In the genomic region with DNA sequence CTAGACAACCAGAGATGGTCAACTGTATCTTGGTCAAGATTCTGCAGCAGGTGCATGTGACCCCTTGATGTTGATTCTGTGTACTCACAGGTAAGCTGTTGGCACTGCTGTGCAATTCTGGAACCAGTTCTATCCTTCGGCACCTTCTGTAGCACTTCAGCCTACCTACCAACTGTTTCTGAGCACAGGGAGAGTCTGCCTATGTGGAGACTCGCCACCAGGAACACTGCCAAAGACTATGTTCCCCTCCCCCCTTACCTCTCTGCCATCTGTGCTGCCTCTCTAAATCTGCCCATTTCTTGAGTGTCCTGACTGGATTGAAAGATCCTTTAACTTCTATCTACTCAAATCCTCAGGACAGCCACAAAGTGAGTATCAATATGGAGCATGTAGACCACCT, we compare ENCODE assay signal across 27 mouse cellular contexts. TPM values are rescaled to one million over a fixed set of nuclear protein-coding genes. Genes with fewer than 3 reads are reported as not detected.
DNase-seq lines count a peak whose midpoint lies in the region; TF ChIP-seq lines count a peak whose summit lies in the region.
"Had no signal": no experiment of that assay in that cellular context is flagged by ENCODE, and none has a peak within 500 bp of the region (broad histone marks: within the 10 kb centered on the region; RNA-seq: fewer than 3 reads in every experiment).

No protein-coding gene starts in this region.

- TF ChIP-seq POLR2A in cortical plate, adult 2 months (IDR thresholded peaks at IDR 0.05; ENCODE audit: extremely low read depth, insufficient read depth, low read length): no peak

- no peak overlapping the region for H3K4me3 ChIP-seq in cortical plate, adult 2 months (ENCODE audit: insufficient read depth, low read length)
- H3K4me3 ChIP-seq: embryonic facial prominence, embryonic 10.5 days; forebrain, embryonic 12.5 days; kidney, embryonic 15.5 days; limb, embryonic 13.5 days; midbrain, embryonic 12.5 days; neural tube, embryonic 12.5 days; stomach, embryonic 15.5 days had no signal

- H3K27ac ChIP-seq in cortical plate, adult 2 months (ENCODE audit: insufficient read depth, low read length): peak overlapping the region; percentile 92
- H3K27ac ChIP-seq: embryonic facial prominence, embryonic 10.5 days; forebrain, embryonic 12.5 days; kidney, embryonic 15.5 days; limb, embryonic 13.5 days; liver, embryonic 14.5 days; midbrain, embryonic 12.5 days; neural tube, embryonic 12.5 days; stomach, embryonic 15.5 days had no signal

- TF ChIP-seq CTCF in cortical plate, adult 2 months (IDR thresholded peaks at IDR 0.05; ENCODE audit: extremely low read depth, insufficient read depth, low read length): no peak

- peaks cover 27% of the 10 kb centered on the region for H3K4me1 ChIP-seq in cortical plate, adult 2 months (ENCODE audit: control insufficient read depth, insufficient read depth, low read length)
- H3K4me1 ChIP-seq: neural tube, embryonic 12.5 days; stomach, embryonic 15.5 days had no signal

- DNase-seq in layer of hippocampus, adult 9-11 months: peak; percentile 66
- DNase-seq in layer of hippocampus, postnatal 14 days (ENCODE audit: low spot score in 2 of 2): no peak
- peak; percentile 72 for DNase-seq in cerebellum, adult 11 months
- DNase-seq in cerebellum, adult 8-10 months: peak; percentile 73
- DNase-seq in kidney, postnatal 14 days: no peak
- DNase-seq in lung, postnatal 4 days: no peak
- DNase-seq: adrenal gland, adult 2 months; gastrocnemius, postnatal 10 days; thymus, adult 2 months had no signal

RNA-seq across cellular contexts. Expression of a gene that starts 28.3 kb away (rescaled TPM):
- not detected for total RNA-seq in layer of hippocampus, postnatal 14 days (2021)
- polyA plus RNA-seq in cortical plate, adult 2 months (2012; rRNA removed): not detected in 2 replicates
- total RNA-seq: adrenal gland, adult 2 months; gastrocnemius, postnatal 10 days; heart, adult 8-10 months; hematopoietic stem cell, adult 5-6 weeks; hindbrain, postnatal 0 days; megakaryocyte progenitor cell, adult 5-6 weeks had no signal
- polyA plus RNA-seq: adrenal gland, adult 2 months; embryonic facial prominence, embryonic 10.5 days; forebrain, embryonic 12.5 days; heart, embryonic 16.5 days; hindbrain, postnatal 0 days; intestine, postnatal 0 days; kidney, embryonic 15.5 days; large intestine, adult 2 months; limb, embryonic 13.5 days; liver, embryonic 14.5 days; lung, embryonic 16.5 days; midbrain, embryonic 12.5 days; neural tube, embryonic 12.5 days; spleen, adult 2 months; stomach, embryonic 15.5 days; thymus, adult 2 months had no signal

Comparison
In these comparisons a context has a peak if more than half of its experiments do, and no peak if none do; other contexts are left out.
1. DNase-seq: peak in layer of hippocampus, adult 9-11 months (single experiment), cerebellum, adult 11 months (single experiment) and cerebellum, adult 8-10 months (single experiment); none in layer of hippocampus, postnatal 14 days (0 of 2), kidney, postnatal 14 days (single experiment) and lung, postnatal 4 days (0 of 2).